Mouse (Mus musculus) NIH3T3 (cell line): Measurements from ENCODE around the gene Gm43552.
A peak's percentile ranks its signal among the peaks of the same experiment; 100 is the strongest.
"Not testable (repeated sequence)": the region's sequence is repeated elsewhere in the genome, so short reads cannot be mapped to it uniquely, and the experiment has no call there.

Experiments used
- DNase-seq: peaks from one replicate; pipeline ENCODE4 v3.0.0-alpha.2; 2012; ENCODE audit warnings: low read depth

Gene Gm43552

DNA sequence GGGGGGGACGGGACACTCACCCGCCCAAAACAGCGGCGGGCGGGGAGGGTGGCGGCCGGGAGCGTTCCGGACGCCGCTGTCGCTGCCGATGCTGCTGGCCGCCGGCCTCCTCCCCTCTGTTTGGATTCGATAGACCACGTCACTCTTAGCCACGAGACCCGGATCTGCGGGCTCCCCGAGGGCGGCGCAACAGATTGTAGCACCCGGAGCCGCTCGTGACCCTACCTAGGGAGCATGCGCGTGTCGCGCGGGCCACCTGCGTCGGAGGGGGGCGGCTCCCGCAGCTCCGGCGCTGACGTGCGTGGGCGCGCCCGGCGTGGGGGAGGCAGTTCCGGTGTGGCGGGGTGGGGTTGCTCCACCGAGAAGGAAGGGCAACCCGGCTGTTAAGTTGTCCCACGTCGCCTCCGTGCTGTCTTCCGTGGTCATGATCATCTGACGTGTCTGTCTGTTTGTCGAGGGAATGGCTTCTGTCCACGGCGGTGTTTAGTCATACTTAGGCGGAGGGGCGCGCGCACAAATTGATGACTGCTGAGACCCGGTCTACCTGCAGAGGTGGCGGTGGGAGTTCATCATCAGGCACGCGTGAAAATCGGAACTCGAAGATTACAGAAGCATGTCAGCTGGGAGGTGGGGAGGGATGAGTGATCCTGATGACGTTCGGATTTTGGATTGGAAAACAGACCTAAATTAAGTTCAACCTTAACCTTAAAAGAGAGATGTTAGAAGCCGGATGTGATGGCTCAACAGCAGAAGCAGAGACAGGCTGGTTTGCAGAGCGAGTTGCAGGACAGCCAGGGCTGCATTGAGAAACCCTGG lies at the start of gene Gm43552:
Gene Gm43552, minus strand, starts transcription at position 118 of the 816 bp plus-strand sequence.
- DNase-seq, result peak; percentile 96

- DNase-seq, result no peak
Observed at GRCm38 (mm10) chr5:65541889-65542288, 49.3 kb upstream of the Gm43552 start.

- DNase-seq, result no peak
Observed at GRCm38 (mm10) chr5:65539786-65540185, 47.2 kb upstream of the Gm43552 start.

DNA sequence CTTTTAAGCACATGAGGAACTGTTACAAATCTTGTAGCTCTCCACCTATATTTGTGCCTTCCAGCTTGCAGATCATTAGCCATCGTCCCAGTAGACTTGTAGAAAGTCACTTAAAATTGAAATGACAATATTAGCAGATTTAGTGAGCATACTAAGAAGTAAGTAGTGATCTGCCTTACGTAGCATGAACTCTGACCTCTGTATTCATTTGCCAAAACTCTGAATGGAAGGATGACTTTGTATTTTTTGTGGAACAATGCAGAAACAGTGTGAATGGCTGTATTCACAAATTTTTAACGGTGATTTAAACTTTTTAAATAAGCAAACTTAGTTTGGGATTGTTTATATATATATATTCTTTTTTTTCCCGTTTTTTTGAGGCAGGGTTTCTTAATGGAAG lies 46.2 kb upstream of the Gm43552 start:
- peak; percentile 21 for DNase-seq

GRCm38 (mm10) chr5:65538121-65538520 lies 45.5 kb upstream of the Gm43552 start:
- DNase-seq, result no peak

GRCm38 (mm10) chr5:65537420-65538071 lies 44.9 kb upstream of the Gm43552 start:
- DNase-seq, result peak; percentile 83

GRCm38 (mm10) chr5:65536751-65537419 lies 44.3 kb upstream of the Gm43552 start, which contains the start of the genes Smim14 and Ube2k:
Gene Smim14, minus strand, starts transcription at chr5:65537184.
Gene Ube2k, plus strand, starts transcription at chr5:65537233.
- DNase-seq, result peak; percentile 98

DNA sequence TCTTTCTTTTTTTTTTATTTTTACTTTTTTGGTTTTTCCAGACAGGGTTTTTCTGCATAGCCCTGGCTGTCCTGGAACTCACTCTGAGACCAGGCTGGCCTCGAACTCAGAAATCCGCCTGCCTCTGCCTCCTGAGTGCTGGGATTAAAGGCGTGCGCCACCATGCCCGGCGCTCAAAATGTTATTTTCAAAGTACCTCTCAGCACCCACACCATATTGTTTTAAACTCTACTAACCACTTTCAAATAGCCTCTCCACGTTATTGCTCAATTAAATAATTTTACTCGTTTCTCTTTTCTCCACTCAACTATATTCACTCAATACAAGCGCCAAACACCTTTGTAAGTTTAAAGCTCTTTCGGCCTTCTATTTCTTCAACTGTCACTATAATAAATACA lies 43.4 kb upstream of the Gm43552 start:
- DNase-seq, result not testable (repeated sequence)

DNA sequence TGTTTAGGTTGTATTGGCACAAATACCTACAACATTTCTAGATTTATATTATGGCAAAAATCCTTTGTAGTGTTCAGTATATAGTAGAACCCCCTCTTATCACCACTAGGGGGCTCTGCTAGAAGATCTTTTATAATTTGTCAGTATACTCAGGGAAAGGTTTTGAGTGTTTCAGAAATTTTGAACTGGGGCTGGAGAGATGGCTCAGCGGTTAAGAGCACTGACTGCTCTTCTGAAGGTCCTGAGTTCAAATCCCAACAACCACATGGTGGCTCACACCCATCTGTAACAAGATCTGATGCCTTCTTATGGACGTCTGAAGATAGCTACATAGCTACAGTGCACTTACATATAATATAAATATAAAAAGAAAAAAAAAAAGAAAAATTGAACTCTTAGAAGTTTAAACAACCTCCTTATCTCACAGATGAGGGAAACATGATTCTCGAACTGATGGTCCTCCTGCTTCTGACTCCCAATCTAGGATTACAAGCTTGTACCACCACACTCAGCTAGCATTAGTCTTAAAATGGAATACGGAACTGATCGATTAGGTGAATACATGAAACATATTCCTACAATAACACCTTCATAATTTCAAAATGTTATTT lies 42.9 kb upstream of the Gm43552 start:
- DNase-seq, result peak; percentile 78

DNA sequence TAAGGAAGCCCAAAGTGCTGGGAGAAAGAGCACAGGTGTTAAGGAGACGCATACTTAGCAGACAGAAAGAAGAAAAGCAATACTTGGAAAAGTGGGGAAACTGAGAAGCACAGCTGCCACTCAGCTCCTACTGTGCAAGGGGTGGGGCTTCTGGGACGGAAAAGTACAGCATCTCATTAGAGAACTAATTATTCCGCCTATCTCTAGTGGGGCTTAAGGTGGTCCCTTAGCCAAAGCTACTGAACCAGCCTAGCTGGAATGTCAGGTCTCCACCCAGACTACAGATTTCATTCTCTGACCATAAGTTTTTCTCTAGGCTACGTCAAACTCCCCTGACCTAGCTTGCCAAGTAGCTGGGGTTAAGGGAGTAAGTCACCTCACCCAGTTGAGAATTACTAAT lies 41.9 kb upstream of the Gm43552 start:
- no peak for DNase-seq

DNA sequence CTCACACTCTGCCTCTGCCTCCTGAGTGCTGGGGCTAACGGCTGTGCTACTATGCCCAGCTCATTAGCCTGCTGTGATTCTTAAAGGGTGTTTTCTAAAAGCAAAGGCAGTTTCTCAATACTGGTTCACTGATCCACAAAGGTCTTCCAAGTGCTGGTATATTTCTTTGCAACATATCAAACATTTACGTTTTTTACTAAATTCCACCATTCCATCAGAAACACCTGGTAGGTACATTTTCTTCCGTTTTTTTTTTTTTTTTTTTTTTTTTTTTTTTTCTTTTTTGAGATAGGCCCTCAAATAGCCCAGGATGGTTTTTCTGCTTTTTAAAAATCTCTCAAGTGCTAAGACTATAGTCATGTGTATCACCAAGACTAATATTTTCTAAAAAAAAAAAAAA lies 38.6 kb upstream of the Gm43552 start:
- no peak for DNase-seq

DNA sequence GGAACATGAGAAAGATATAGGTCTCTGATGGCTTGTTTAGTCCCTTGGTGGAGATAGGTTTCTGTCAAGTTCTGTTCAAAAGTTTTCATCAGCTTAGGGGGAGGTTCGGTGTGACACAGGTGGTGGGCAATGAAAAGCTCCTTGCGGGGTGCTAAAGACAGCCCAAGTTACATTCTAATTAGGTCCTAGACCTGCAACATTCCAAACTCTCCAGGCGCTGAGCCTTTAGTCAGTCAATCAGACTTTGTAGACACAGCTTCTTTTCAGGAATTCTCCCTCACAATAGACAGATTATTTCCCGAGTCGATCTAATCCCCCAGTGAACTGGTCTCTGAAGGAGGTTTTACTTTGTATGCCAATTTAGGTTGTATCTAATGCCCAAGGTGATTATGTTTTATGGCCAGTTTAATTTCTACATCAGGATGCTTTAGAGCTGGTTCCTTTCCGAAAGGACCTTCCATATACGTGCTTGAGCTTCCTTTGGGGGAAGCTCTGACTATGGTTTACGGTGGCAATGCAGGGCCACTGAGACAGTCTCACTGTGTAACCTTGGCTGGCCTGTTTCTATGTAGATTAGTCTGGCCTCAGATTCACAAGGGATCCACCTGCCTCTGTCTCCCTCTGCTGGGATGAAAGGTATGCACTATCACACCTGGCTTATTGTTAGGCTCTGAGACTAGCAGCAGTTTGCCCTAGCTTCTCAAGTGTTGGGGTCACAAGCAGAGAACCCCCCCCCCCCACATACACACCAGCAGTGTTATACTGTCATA lies 33.2 kb upstream of the Gm43552 start:
- peak; percentile 24 for DNase-seq

DNA sequence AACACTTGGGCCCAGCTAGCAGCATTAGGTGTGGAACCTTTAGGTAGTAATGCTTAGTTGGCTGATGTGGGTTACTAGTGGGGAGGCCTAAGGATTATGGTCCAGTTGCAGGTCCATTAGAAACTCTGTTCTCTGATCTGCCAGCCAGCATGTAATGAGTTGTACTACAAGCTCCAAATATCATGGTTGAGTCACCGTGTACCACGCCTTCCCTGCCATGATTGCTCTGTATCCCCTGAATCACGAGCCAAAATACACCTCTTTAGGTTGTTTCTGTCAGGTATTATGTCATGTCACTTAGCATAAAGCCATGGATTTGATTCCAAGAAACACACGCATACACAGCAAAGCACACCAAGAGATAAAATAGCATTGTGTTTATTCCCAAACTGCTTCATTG lies 32.2 kb upstream of the Gm43552 start:
- peak; percentile 20 for DNase-seq

- DNase-seq, result peak; percentile 59
Observed at GRCm38 (mm10) chr5:65521803-65522202, 29.2 kb upstream of the Gm43552 start.

GRCm38 (mm10) chr5:65514635-65515278 lies 22.1 kb upstream of the Gm43552 start:
- no peak for DNase-seq

- DNase-seq, result peak; percentile 23
Observed at GRCm38 (mm10) chr5:65513506-65513905, 20.9 kb upstream of the Gm43552 start.

DNA sequence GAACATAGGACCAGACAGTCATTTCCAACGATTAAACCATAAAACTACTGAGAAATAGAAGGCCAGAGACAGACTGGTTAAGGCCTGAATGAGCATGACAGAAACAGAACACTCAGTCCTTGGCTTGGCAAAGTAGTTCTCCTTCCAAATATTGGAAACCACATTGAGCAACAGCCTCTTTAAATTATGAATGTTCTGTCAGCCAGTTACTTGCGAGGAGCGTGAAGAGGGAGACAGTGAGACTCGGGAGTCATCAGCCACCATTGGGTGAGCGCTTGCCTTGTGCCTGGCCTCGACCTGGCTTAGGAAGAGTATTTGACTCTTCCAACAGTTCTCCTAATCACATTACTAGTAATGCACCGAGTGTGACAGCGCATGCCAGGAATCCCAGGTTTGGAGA lies 15.8 kb upstream of the Gm43552 start:
- DNase-seq, result peak; percentile 44

- no peak for DNase-seq
Observed at GRCm38 (mm10) chr5:65505786-65506185, 13.2 kb upstream of the Gm43552 start.

DNA sequence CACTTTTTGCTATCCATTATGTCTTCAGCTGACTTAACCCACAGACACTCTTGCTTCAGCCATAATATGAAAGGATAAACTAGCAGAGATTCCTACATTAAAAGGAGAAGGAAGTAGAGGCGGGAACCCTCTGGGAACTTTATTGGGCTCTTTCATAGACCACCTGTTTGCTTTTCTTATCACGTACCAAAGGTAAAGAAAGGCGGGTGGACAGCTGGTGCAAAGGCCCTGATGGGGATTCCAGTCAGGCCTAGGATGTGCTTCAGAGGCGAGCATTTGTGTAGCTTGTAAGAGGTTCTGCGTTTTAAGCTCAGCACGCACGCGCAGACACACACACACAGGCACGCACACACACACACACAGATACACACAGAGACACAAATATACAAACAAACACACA lies 8.8 kb upstream of the Gm43552 start:
- DNase-seq, result no peak

DNA sequence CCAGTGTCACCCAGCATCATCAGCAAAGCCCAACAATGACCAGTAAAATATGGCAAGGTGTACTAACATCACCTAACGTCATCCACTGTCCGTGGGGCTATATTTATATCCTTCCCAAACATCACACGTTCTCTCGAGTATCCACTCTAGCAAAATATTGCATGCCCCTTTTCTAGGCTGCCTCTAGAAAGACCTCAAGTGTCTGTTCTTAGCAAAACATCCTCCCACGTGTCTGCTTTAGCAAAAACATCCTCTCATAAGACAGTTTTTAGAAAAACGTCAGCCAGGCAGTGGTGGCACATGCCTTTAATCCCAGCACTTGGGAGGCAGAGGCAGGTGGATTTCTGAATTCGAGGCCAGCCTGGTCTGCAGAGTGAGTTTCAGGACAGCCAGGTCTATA lies 7.6 kb upstream of the Gm43552 start:
- DNase-seq, result no peak
